Mouse (Mus musculus) small intestine, adult 10 weeks (tissue): ENCODE measurements around the gene Defa25. TPM values are rescaled to one million over a fixed set of nuclear protein-coding genes. Genes with fewer than 3 reads are reported as not detected.

Source experiments
- polyA plus RNA-seq: library from polyadenylated mRNA; stranded (reverse); fragments of 350-450 nt; fragmentation: Illumina TruSeq; extraction: RNeasy Lipid Tissue Mini Kit (QIAGEN cat#74804); gene quantifications from one replicate; pipeline ENCODE4 v1.2.3, GENCODE M21; 2014; ENCODE audit warnings: low replicate concordance

Defa25 gene
- polyA plus RNA-seq = not detected

DNA sequence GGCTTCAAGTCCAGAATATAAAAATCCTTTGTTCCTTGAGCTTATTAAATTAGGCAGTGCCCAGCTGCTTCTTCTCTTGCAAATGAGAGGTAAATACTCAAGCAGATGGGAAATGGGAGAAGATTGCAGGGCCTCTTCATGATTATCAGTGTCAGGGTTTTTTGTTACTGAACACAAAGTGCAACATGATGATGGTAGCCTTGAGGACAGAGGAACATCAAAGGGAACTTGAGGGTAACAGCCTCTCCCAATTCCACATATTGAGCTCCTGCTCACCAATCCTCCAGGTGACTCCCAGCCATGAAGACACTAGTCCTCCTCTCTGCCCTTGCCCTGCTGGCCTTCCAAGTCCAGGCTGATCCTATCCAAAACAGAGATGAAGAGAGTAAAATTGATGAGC is at the start of gene Defa25:
Defa25 (plus strand) TSS at position 301 of the 400 bp plus-strand sequence.

DNA sequence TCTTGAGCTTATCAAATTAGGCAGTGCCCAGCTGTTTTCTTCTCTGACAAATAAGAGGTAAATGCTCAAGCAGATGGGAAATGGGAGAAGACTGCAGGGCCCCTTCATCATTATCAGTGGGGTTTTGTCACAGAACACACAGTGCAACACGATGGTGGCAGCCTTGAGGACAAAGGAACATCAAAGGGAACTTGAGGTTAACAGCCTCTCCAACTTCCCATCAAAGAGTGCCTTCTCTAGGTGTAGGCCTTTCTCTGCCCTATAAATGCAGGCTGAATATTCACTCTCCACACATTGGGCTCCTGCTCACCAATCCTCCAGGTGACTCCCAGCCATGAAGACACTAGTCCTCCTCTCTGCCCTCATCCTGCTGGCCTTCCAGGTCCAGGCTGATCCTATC is 29.5 kb upstream of the Defa25 start, which contains the start of gene Defa23:
Defa23 (plus strand) TSS at position 301 of the 400 bp plus-strand sequence.

DNA sequence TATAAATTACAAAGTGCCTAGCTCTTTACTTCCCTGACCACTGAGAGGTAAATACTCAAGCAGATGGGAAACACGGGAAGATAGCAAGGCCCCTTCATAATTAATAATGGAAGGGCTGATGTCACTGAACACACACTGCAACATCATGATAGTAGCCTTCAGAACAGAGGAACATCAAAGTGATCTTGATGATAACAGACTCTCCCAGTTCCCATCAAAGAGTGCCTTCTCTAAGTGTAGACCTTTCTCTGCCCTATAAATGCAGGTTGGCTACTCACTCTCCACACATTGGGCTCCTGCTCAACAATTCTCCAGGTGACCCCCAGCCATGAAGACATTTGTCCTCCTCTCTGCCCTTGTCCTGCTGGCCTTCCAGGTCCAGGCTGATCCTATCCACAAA is 19.5 kb upstream of the Defa25 start, which contains the start of gene Defa35:
Defa35 (plus strand) TSS at position 301 of the 400 bp plus-strand sequence.

DNA sequence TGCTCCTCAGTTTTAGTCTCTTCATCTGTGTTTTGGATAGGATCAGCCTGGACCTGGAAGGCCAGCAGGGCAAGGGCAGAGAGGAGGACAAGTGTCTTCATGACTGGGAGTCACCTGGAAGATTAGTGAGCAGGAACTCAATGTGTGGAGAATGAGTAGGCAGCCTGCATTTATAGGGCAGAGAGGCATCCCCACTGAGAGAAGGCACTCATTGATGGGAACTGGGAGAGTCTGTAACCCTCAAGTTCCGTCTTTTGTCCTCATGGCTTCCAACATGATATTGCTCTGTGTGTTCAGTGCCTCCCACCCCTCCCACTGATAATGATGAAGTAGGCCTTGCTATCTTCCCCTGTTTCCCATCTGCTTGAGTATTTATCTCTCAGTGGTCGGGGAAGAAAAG is 11.7 kb downstream of the Defa25 start, which contains the start of gene Gm14851:
Gm14851 (minus strand) TSS at position 101 of the 400 bp plus-strand sequence.

DNA sequence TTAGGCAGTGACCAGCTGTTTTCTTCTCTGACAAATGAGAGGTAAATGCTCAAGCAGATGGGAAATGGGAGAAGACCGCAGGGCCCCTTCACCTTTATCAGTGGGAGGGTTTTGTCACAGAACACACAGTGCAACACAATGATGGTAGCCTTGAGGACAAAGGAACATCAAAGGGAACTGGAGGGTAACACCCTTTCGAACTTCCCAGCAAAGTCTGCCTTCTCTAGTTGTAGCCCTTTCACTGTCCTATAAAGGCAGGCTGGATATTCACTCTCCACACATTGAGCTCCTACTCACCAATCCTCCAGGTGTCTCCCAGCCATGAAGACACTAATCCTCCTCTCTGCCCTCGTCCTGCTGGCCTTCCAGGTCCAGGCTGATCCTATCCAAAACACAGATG is 50.1 kb downstream of the Defa25 start, which contains the start of gene Defa30:
Defa30 (plus strand) TSS at position 301 of the 400 bp plus-strand sequence.

Other genes starting within 250 kb of the Defa25 start
- gene Defb33, start 191.8 kb upstream of the Defa25 start, polyA plus RNA-seq = not detected
- not detected for gene Gm15056, start 181.8 kb upstream of the Defa25 start, polyA plus RNA-seq
- gene Gm6040, start 162.4 kb upstream of the Defa25 start, polyA plus RNA-seq = not detected
- gene AY761185, start 139.7 kb upstream of the Defa25 start, polyA plus RNA-seq = not detected
- 17.6 TPM for gene Defa21, start 58.9 kb upstream of the Defa25 start, polyA plus RNA-seq
- gene Defa23, start 29.4 kb upstream of the Defa25 start, polyA plus RNA-seq = 160 TPM
- not detected for gene Defa35, start 19.4 kb upstream of the Defa25 start, polyA plus RNA-seq
- 106 TPM for gene Gm14851, start 11.6 kb downstream of the Defa25 start, polyA plus RNA-seq
- gene Defa30, start 50.2 kb downstream of the Defa25 start, polyA plus RNA-seq = 1,814 TPM
- 11.5 TPM for gene Defa22, start 77.8 kb downstream of the Defa25 start, polyA plus RNA-seq
- gene Defa31, start 107.2 kb downstream of the Defa25 start, polyA plus RNA-seq = 5,443 TPM
- not detected for gene Gm15293, start 117.1 kb downstream of the Defa25 start, polyA plus RNA-seq
- gene Gm15292, start 165.3 kb downstream of the Defa25 start, polyA plus RNA-seq = 82.5 TPM
- gene Defa27, start 231.1 kb downstream of the Defa25 start, polyA plus RNA-seq = not detected
- 41.6 TPM for gene Defa29, start 242.6 kb downstream of the Defa25 start, polyA plus RNA-seq